Mouse (Mus musculus) bone marrow, adult 2 months (tissue): ENCODE measurements around the gene Dbn1.

Experiments
- CTCF ChIP-seq: fragments of 200-500 bp; IDR thresholded peaks from 2 replicates; pipeline ENCODE4 v1.5.1; 2011; ENCODE audit warnings: low read length, control low read depth; ENCODE audit not compliant: control insufficient read depth, insufficient read depth
- POLR2A ChIP-seq: fragments of 200-500 bp; IDR thresholded peaks from 2 replicates; pipeline ENCODE4 v1.6.1; 2011; ENCODE audit warnings: low read depth, mild to moderate bottlenecking, control low read depth, low read length, borderline replicate concordance; ENCODE audit not compliant: control insufficient read depth

DNA sequence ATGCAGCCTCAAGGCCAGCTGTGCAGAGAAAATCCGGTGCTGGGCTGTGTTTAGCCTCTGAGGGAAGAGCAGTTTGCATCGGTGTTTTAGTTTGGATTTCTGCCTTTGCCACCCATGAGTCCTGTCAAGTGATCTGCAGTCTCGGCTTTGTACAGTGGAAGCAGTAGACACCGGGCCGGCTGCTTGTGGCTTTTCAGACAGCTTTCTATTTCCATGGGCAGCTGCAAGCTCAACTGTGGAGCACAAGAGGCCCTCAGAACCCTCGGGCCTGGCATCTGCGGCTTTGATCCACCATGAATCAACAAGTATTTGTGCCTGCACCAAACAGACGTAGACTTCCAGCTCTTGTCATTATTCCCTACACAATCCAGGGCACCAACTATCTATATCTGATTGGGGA lies 14.5 kb upstream of the Dbn1 start:
- TF ChIP-seq POLR2A, result no peak
- TF ChIP-seq CTCF, result no peak
